Mouse (Mus musculus): Measurements from ENCODE around the gene Oat.

The Oat gene

GRCm38 (mm10) chr7:132589610-132590009, 13.4 kb upstream of the Oat start:
- no peak for DNase-seq

GRCm38 (mm10) chr7:132587167-132587566, 11.0 kb upstream of the Oat start:
- no peak for DNase-seq

GRCm38 (mm10) chr7:132585695-132586491, 9.7 kb upstream of the Oat start:
- DNase-seq: no peak

- DNase-seq: no peak
Measured at GRCm38 (mm10) chr7:132581441-132581840, 5.2 kb upstream of the Oat start.

- no peak for DNase-seq
Measured at GRCm38 (mm10) chr7:132580511-132580910, 4.3 kb upstream of the Oat start.

GRCm38 (mm10) chr7:132576891-132577290, 693 bp upstream of the Oat start:
- no peak for DNase-seq

GRCm38 (mm10) chr7:132575623-132576022, 575 bp downstream of the Oat start:
- DNase-seq: peak; percentile 65 to 79

GRCm38 (mm10) chr7:132574646-132575045, 1.6 kb downstream of the Oat start:
- DNase-seq: no peak

GRCm38 (mm10) chr7:132573205-132573604, 3.0 kb downstream of the Oat start:
- DNase-seq: no peak

GRCm38 (mm10) chr7:132572738-132573137, 3.5 kb downstream of the Oat start:
- DNase-seq: no peak

GRCm38 (mm10) chr7:132571481-132571880, 4.7 kb downstream of the Oat start:
- DNase-seq: no peak

GRCm38 (mm10) chr7:132570071-132570470, 6.1 kb downstream of the Oat start:
- no peak for DNase-seq

GRCm38 (mm10) chr7:132568817-132569216, 7.4 kb downstream of the Oat start:
- peak; percentile 59 to 63 for DNase-seq

- no peak for DNase-seq
Measured at GRCm38 (mm10) chr7:132565831-132566230, 10.4 kb downstream of the Oat start.

GRCm38 (mm10) chr7:132559138-132559766, 16.9 kb downstream of the Oat start:
- no peak for DNase-seq

GRCm38 (mm10) chr7:132558141-132558736, 18.0 kb downstream of the Oat start:
- DNase-seq: no peak

- no peak for DNase-seq
Measured at GRCm38 (mm10) chr7:132556575-132556974, 19.6 kb downstream of the Oat start.

- DNase-seq: no peak
Measured at GRCm38 (mm10) chr7:132555911-132556310, 20.3 kb downstream of the Oat start.

GRCm38 (mm10) chr7:132554091-132554490, 22.1 kb downstream of the Oat start:
- no peak for DNase-seq

GRCm38 (mm10) chr7:132551351-132552126, 24.7 kb downstream of the Oat start:
- peak; percentile 89 to 96 for DNase-seq

GRCm38 (mm10) chr7:132547126-132547525, 29.1 kb downstream of the Oat start:
- no peak for DNase-seq

- no peak for DNase-seq
Measured at GRCm38 (mm10) chr7:132542427-132542826, 33.8 kb downstream of the Oat start.

GRCm38 (mm10) chr7:132541566-132541965, 34.6 kb downstream of the Oat start:
- no peak for DNase-seq
